Comparison of ENCODE assay signal across 8 mouse cellular contexts in the genomic region with DNA sequence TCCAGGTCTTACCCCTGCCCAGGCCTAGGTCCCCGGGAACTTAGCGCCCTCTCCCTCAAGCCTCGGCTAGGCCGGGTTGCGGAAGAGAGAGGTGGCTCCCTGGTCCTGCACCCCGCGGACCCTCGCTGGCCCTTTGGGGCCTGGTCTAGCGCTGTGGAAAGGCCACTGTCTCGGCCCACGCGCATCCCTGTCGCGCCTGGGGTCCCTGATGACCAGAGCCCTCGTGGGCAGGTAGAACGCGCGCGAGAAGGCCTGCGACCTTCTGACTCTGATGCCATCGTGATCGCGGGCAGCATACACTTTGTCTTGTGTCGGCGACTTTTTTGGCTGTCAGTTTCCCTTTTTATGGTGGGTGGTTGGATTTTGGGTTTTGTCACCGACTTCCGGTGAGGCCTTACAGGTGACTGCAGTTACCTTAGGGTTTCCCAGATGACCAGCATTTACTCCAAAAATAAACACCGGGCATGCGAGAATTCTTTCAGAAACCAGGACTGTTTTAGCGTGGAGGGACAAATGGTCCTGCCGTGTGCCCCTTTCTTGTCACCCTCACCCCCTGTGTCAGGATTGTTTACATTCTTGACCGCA. TPM values are rescaled to one million over a fixed set of nuclear protein-coding genes. Genes with fewer than 3 reads are reported as not detected.
DNase-seq lines count a peak whose midpoint lies in the region; ATAC-seq lines count a peak whose summit lies in the region.

Gene 4931422A03Rik (minus strand): TSS at position 223 of the 585 bp plus-strand sequence.

- H3K36me3 ChIP-seq in embryonic facial prominence, embryonic 13.5 days: peaks cover 9% of the 10 kb centered on the region
- H3K36me3 ChIP-seq in intestine, embryonic 16.5 days (ENCODE audit: control insufficient read depth, insufficient read depth, low read length): no peaks in the 10 kb centered on the region
- H3K36me3 ChIP-seq in midbrain, embryonic 10.5 days: peaks cover 6% of the 10 kb centered on the region

- peak within 1 kb of the TSS; percentile 98 for H3K9ac ChIP-seq in embryonic facial prominence, embryonic 13.5 days
- peak within 1 kb of the TSS; percentile 99 for H3K9ac ChIP-seq in intestine, embryonic 16.5 days (ENCODE audit: low read depth, low read length)

- no peaks in the 10 kb centered on the region for H3K9me3 ChIP-seq in embryonic facial prominence, embryonic 13.5 days
- H3K9me3 ChIP-seq in intestine, embryonic 16.5 days (ENCODE audit: control insufficient read depth, low read length): no peaks in the 10 kb centered on the region
- H3K9me3 ChIP-seq in midbrain, embryonic 10.5 days (replicated peaks): no peaks in the 10 kb centered on the region

- 2% methylated on average over 32 of the region's 32 CpGs for WGBS in embryonic facial prominence, embryonic 13.5 days
- 1% methylated on average over 32 of the region's 32 CpGs for WGBS in intestine, embryonic 16.5 days
- 2% methylated on average over 32 of the region's 32 CpGs for WGBS in midbrain, embryonic 10.5 days

- peak within 1 kb of the TSS; percentile 70 for H3K4me2 ChIP-seq in embryonic facial prominence, embryonic 13.5 days
- H3K4me2 ChIP-seq in intestine, embryonic 16.5 days (ENCODE audit: low read depth, low read length): peak within 1 kb of the TSS; percentile 76

- H3K27ac ChIP-seq in embryonic facial prominence, embryonic 13.5 days: peak within 1 kb of the TSS; percentile 39; the same call in 1 of the 2 replicates
- H3K27ac ChIP-seq in intestine, embryonic 16.5 days (ENCODE audit: low read length): peak within 1 kb of the TSS; percentile 54
- peak within 1 kb of the TSS; percentile 95 for H3K27ac ChIP-seq in midbrain, embryonic 10.5 days (replicated peaks)

- peak; percentile 17 for DNase-seq in layer of hippocampus, adult 11-12 months (ENCODE audit: low spot score)
- DNase-seq in layer of hippocampus, adult 18-20 months (ENCODE audit: low spot score in 2 of 2): no peak
- peak; percentile 10 for DNase-seq in Muller cell, postnatal 12 days (ENCODE audit: inconsistent ontology term)
- no peak for DNase-seq in midbrain, embryonic 10.5 days (ENCODE audit: low spot score)
- DNase-seq in urinary bladder, postnatal 4 days (ENCODE audit: low spot score in 2 of 2): no peak
- DNase-seq in frontal cortex, adult 2 months (ENCODE audit: extremely low spot score in 1 of 2, low spot score in 1 of 2): no peak

- peak; percentile 63 for ATAC-seq in embryonic facial prominence, embryonic 13.5 days (ENCODE audit: insufficient number of reproducible peaks, insufficient read depth, low FRiP score, low TSS enrichment, low read depth)
- ATAC-seq in intestine, embryonic 16.5 days: peak; percentile 71

- no peaks in the 10 kb centered on the region for H3K27me3 ChIP-seq in embryonic facial prominence, embryonic 13.5 days
- H3K27me3 ChIP-seq in intestine, embryonic 16.5 days (replicated peaks; ENCODE audit: control insufficient read depth, insufficient read depth, low read length): no peaks in the 10 kb centered on the region
- H3K27me3 ChIP-seq in midbrain, embryonic 10.5 days (ENCODE audit: low read depth, poor library complexity, severe bottlenecking): no peaks in the 10 kb centered on the region

- H3K4me3 ChIP-seq in embryonic facial prominence, embryonic 13.5 days: peak within 1 kb of the TSS; percentile 98
- peak within 1 kb of the TSS; percentile 98 for H3K4me3 ChIP-seq in intestine, embryonic 16.5 days (ENCODE audit: low read length)
- H3K4me3 ChIP-seq in midbrain, embryonic 10.5 days: peak within 1 kb of the TSS; percentile 98

- H3K4me1 ChIP-seq in embryonic facial prominence, embryonic 13.5 days: peaks cover 14% of the 10 kb centered on the region
- peaks cover 12% of the 10 kb centered on the region for H3K4me1 ChIP-seq in intestine, embryonic 16.5 days (ENCODE audit: control insufficient read depth, insufficient read depth, low read length)
- H3K4me1 ChIP-seq in midbrain, embryonic 10.5 days: peaks cover 27% of the 10 kb centered on the region

RNA-seq across cellular contexts. Expression of gene 4931422A03Rik, which starts in this region (rescaled TPM):
- total RNA-seq in layer of hippocampus, adult 18-20 months (2021): not detected
- 2.9 and 3.1 TPM in 2 replicates for polyA plus RNA-seq in embryonic facial prominence, embryonic 13.5 days (2015; fragmentation: Nextera tagmentation; extraction: Ambion mirVana)
- polyA plus RNA-seq in intestine, embryonic 16.5 days (2015; fragmentation: Nextera tagmentation; extraction: Ambion mirVana): 1.0 and 1.6 TPM in 2 replicates
- polyA plus RNA-seq in midbrain, embryonic 10.5 days (2016; fragmentation: Nextera tagmentation; extraction: Ambion mirVana): 1.1 and 1.6 TPM in 2 replicates
- polyA plus RNA-seq in frontal cortex, adult 2 months (2012; rRNA removed): not detected in 2 replicates

Comparison
In these comparisons a context has a peak if more than half of its experiments do, and no peak if none do; other contexts are left out.
1. DNase-seq: peak in layer of hippocampus, adult 11-12 months (single experiment) and Muller cell, postnatal 12 days (single experiment); none in layer of hippocampus, adult 18-20 months (0 of 2), midbrain, embryonic 10.5 days (single experiment), urinary bladder, postnatal 4 days (0 of 2) and frontal cortex, adult 2 months (0 of 2).
2. H3K27ac ChIP-seq: peak in every context shown above with its lines; median percentile 95 in midbrain, embryonic 10.5 days; 54 in intestine, embryonic 16.5 days; 39 in embryonic facial prominence, embryonic 13.5 days.
3. Peak in every context shown above with its lines, with median percentiles within 50 percentile points of each other: H3K4me3 ChIP-seq.